Mouse (Mus musculus) limb, embryonic 12.5 days (tissue): ENCODE data around the gene Sugct. TPM values are rescaled to one million over a fixed set of nuclear protein-coding genes. Genes with fewer than 3 reads are reported as not detected.
"Not testable (repeated sequence)": the region's sequence is repeated elsewhere in the genome, so short reads cannot be mapped to it uniquely, and the experiment has no call there.

Source experiments
- ATAC-seq: fragments of 200-750 bp; cut with Nextera tagmentation; 2 replicates; pipeline ENCODE4 v1.8.0; 2017; ENCODE audit warnings: low read depth, moderate TSS enrichment; ENCODE audit not compliant: insufficient number of reproducible peaks, insufficient read depth, low FRiP score, low TSS enrichment
- H3K27ac ChIP-seq: fragments of 300-500 bp; sonication (generic); 2 replicates; pipeline ENCODE4 v1.5.1; 2016; ENCODE audit warnings: mild to moderate bottlenecking, moderate library complexity
- H3K27me3 ChIP-seq: fragments of 300-500 bp; sonication (generic); 2 replicates; pipeline ENCODE4 v1.6.1; 2016; ENCODE audit warnings: mild to moderate bottlenecking, moderate library complexity
- H3K36me3 ChIP-seq: fragments of 300-500 bp; sonication (generic); 2 replicates; pipeline ENCODE4 v1.6.1; 2016; ENCODE audit warnings: mild to moderate bottlenecking, moderate library complexity
- H3K4me1 ChIP-seq: fragments of 300-500 bp; sonication (generic); replicated peaks from 2 replicates; pipeline ENCODE4 v1.6.1; 2016
- H3K4me2 ChIP-seq: fragments of 300-500 bp; sonication (generic); 2 replicates; pipeline ENCODE4 v1.6.1; 2016; ENCODE audit warnings: mild to moderate bottlenecking, moderate library complexity
- H3K4me3 ChIP-seq: fragments of 300-500 bp; sonication (generic); replicated peaks from 2 replicates; pipeline ENCODE4 v1.5.1; 2016; ENCODE audit warnings: mild to moderate bottlenecking
- H3K9ac ChIP-seq: fragments of 300-500 bp; sonication (generic); replicated peaks from 2 replicates; pipeline ENCODE4 v1.6.1; 2016; ENCODE audit warnings: mild to moderate bottlenecking, moderate library complexity
- H3K9me3 ChIP-seq: fragments of 300-500 bp; sonication (generic); 2 replicates; pipeline ENCODE4 v1.6.1; 2016; ENCODE audit warnings: mild to moderate bottlenecking, moderate library complexity
- WGBS: fragments of 180-500 bp; shearing (Covaris S2); methylation state at CpG from one replicate; pipeline ENCODE4 v1.1.7; 2016; 5-methylcytosine and 5-hydroxymethylcytosine counted together
- polyA plus RNA-seq: library from polyadenylated mRNA; unstranded; fragments of >200 nt; fragmentation: Nextera tagmentation; extraction: Ambion mirVana; gene quantifications from 2 replicates; pipeline ENCODE4 v1.2.1, GENCODE M21; 2016

The Sugct gene
- polyA plus RNA-seq, 1 experiment from 2014 or later = 5.5 TPM

DNA sequence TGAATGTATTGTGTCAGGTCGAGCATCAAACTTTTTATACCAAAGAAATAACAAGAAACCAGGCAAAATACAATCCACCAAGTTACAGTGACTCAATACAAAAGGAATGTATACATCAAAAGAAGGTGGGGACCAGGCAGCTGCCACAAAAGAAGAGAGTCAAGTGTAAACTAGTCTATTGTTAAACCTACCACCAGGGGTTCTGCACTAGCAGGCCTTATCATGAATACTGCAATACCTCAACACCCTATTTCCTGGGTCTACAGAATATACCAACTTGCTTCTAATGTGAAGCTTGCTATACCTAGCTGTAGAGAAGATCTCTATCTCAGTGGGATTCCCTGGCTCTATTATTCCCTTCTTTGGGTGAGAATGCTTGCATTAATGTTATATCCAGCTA is 237.4 kb downstream of the Sugct start:
- not testable (repeated sequence) for H3K4me3 ChIP-seq, H3K9ac ChIP-seq, H3K9me3 ChIP-seq, H3K27me3 ChIP-seq, H3K27ac ChIP-seq, H3K36me3 ChIP-seq, H3K4me1 ChIP-seq, H3K4me2 ChIP-seq, ATAC-seq
- WGBS = 36% methylated on average over 1 of the region's 1 CpGs

DNA sequence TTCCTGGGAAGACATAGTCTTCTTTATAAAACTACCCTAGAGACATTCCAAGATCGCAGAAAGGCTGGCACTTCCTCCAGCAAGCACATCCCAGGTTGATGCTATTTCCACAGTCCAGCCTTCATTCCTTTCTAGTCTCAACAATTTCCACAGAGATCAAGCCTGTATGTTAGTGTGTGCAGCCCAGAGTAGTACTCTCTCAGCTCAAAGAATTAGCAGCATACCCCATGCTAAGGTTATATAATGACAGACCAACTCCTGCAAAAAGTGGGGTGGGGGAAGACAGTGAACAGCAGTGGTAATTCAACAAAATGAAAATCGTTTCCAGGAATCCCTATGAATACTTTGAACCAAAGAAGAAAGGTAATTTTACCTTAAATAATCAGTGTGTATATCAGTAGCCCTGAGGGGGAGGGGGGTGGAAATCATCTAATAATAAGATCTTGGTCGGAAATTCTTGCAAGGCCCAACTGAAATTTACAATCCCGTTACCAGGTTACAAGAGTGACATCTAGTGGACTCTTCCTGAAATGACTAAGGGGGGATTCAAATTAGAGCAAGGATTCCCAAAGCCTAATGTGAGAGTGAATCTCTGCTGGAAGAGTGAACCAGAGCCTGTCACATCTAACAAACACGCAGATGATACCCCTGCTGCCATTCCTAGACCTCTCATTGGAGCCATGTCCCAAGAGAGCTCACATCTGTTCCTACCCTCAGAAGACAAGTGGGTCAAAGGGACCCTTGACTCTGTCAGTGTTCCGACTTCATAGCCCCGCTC is 263.0 kb downstream of the Sugct start:
- peak; percentile 64; the same call in 1 of the 2 replicates for ATAC-seq
- 45% methylated on average over 7 of the region's 7 CpGs for WGBS

DNA sequence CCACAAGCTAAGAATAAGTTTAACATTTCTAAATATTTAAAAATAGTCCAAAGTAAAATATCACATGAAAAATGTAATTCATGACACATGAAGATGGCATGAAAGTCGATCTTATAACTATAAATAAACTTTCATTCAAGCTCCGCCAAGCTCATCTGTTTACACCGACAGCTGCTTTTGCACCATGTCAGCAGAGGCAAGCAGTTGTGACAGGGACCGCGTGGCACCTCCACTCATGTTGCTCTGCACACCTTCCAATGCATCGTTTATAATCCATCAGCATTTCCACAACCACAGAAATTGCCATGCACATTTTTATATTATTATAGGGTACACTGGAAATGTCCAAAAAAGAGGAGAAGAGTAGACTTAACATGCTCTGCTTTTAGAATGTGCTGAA is 273.5 kb downstream of the Sugct start:
- WGBS = 90% methylated on average over 6 of the region's 6 CpGs
- Histone ChIP-seq H3K4me2 (no peak overlapping the region), H3K9me3 (no peaks in the 10 kb centered on the region), H3K4me3 (no peak overlapping the region), H3K27me3 (no peaks in the 10 kb centered on the region), H3K4me1 (no peaks in the 10 kb centered on the region), H3K9ac (no peak overlapping the region), H3K27ac (no peak overlapping the region), H3K36me3 (no peaks in the 10 kb centered on the region)
- ATAC-seq = no peak

More for the DNA sequence above, 263.0 kb downstream of the Sugct start:
- Histone ChIP-seq H3K4me2 (no peak overlapping the region), H3K4me3 (no peak overlapping the region), H3K36me3 (no peaks in the 10 kb centered on the region), H3K27me3 (no peaks in the 10 kb centered on the region), H3K9me3 (no peaks in the 10 kb centered on the region), H3K27ac (no peak overlapping the region), H3K4me1 (peaks cover 7% of the 10 kb centered on the region), H3K9ac (no peak overlapping the region)

DNA sequence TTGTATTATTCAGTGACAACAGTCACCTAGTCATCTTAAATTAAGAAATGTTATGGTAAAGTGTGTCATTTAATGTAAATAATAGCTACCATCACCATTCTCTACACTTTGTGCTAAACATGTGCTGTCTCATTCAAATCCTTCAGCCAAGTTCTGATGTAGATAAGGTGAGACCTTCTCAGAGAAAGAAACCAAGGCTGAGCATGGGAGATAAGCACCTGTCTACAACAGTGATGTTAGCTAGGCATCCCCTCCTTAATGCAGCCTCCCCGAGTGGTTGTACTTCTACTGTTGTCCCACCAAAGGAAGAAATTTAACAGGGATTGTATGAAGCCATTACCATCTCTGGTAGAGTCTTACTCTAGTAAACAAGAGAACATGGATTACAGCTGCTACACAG is 274.8 kb downstream of the Sugct start:
- Histone ChIP-seq H3K36me3 (no peaks in the 10 kb centered on the region), H3K9ac (no peak overlapping the region), H3K9me3 (0 out of 2 replicates have a peak, but pooled peaks cover 3% of the 10 kb centered on the region), H3K4me2 (no peak overlapping the region), H3K4me3 (no peak overlapping the region), H3K4me1 (no peaks in the 10 kb centered on the region), H3K27me3 (no peaks in the 10 kb centered on the region), H3K27ac (no peak overlapping the region)
- no peak for ATAC-seq
- 89% methylated on average over 1 of the region's 1 CpGs for WGBS

DNA sequence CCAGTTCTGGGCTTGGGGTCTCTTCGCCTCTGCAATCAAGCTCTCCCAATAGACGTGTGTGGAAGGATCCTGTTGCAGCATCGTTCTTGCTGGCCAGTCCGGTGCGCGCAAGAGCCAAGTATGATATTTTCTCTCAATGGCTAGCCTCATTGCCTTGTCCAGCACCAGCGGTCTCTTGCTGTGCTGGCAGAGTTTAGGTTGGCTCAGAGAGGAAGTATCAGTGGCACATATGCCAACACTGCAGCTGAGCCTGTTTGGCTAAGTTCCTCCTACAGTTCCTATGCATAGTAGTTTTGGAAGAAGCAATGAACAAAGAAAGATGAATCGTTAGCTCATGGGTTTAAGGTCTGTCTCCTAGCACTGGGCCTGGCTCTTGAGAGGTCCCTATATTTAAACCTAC is 352.5 kb downstream of the Sugct start:
- Histone ChIP-seq H3K9ac (no peak overlapping the region), H3K4me2 (no peak overlapping the region), H3K4me3 (no peak overlapping the region), H3K27ac (no peak overlapping the region), H3K9me3 (no peaks in the 10 kb centered on the region), H3K27me3 (no peaks in the 10 kb centered on the region), H3K4me1 (no peaks in the 10 kb centered on the region), H3K36me3 (no peaks in the 10 kb centered on the region)
- no peak for ATAC-seq
- 94% methylated on average over 8 of the region's 8 CpGs for WGBS

DNA sequence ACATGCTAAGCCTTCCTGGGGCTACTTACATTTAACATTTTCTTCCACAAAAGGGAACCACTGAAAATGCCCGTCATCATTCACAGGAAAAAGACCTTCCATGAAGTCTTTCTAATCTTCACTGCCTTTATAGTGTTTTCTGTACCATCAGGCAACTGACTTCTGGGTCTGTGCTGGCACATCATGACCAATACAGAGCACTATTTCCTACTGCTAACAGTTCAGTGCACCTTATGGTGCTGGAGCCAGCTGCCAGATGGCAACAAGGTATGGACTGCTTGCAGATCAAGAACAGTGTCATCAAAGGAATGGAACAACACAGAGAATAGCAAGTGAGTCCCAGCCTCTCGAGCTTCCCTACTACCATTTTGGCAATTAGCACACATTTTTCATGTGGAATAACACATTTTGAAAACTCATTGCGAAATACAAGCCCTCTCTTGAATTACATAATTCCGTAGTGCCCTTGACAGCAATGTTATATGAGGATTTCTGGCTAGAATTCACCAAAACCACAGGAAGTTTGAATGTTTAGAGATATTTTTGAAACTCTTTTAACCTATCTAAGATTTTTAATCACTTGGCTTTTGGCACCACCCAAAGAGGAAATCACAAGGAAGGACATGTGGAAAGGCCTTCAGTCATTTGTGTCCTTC is 359.3 kb downstream of the Sugct start:
- H3K27ac ChIP-seq = no peak overlapping the region
- WGBS = 80% methylated on average over 4 of the region's 4 CpGs
- H3K4me1 ChIP-seq = no peaks in the 10 kb centered on the region
- no peaks in the 10 kb centered on the region for H3K27me3 ChIP-seq
- no peak overlapping the region for H3K4me2 ChIP-seq
- no peak for ATAC-seq
- no peak overlapping the region for H3K4me3 ChIP-seq
- no peaks in the 10 kb centered on the region for H3K9me3 ChIP-seq
- H3K36me3 ChIP-seq = no peaks in the 10 kb centered on the region
- H3K9ac ChIP-seq = no peak overlapping the region

DNA sequence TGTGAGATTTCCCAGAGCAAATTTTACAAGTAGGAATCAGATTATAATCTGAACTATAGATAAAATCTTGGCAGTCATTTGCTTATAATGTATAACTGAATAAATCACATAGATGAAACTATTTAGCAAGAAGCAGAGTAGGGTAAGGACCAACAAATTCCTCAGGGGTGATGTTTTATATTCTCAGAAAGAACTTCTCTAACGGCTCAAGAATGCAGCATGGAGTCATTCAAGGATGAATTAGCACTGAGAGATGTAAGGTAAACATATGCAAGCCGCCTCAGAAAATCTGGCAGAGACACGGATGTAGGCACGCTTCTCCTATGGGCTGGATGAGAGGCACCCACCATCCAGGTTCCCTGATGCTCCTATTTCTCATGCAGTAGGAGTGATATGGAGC is 368.5 kb downstream of the Sugct start:
- 83% methylated on average over 4 of the region's 4 CpGs for WGBS
- H3K4me2 ChIP-seq = no peak overlapping the region
- no peak for ATAC-seq
- no peaks in the 10 kb centered on the region for H3K9me3 ChIP-seq
- no peak overlapping the region for H3K9ac ChIP-seq
- no peaks in the 10 kb centered on the region for H3K4me1 ChIP-seq
- H3K27ac ChIP-seq = no peak overlapping the region
- H3K27me3 ChIP-seq = no peaks in the 10 kb centered on the region
- no peak overlapping the region for H3K4me3 ChIP-seq
- H3K36me3 ChIP-seq = no peaks in the 10 kb centered on the region

DNA sequence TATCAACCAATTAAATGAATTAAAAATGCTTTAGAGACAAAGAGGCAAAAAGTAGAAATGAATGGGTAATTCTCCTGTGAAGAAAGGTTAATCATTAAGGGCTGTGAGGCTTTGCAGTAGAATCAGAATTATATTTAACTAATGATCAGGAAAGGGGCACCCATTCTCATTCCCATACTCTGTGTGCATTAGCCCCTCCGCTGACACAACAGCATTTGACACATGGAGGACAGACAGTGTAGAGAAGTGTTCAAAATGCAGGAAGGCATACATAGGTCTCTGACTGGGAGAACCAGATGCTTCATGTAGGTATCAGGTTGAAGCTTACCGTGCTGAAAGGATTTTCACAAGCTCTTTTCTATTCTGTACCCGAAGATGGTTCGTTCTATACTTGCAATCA is 393.8 kb downstream of the Sugct start:
- WGBS = 88% methylated on average over 4 of the region's 4 CpGs
- ATAC-seq = no peak

DNA sequence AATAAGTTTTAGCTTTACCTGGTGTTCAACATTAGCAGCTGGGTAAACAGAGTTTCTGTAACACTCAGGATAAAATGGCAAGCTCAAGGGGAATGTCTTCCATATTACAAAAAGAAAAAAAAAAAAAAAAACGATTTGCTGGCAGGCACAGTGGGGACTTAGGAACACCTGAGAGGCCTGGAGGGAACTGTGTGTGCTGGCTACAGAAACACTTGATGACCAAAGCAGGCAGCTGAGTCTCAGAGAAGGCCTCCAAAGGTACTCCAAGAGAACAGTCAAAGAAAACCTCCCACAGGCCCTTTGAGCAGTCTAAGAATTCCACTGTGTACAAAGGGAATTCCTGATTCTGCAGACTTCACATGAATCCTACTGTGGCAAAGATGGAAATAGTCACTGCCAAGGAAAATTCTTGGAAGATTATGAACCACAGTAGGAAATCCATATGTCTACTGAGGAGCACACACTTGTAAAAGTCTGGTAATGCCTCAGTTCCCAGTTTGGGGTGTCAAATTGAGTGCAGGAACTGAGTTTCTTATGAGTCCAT is 397.8 kb downstream of the Sugct start:
- Histone ChIP-seq H3K4me1 (peaks cover 15% of the 10 kb centered on the region), H3K9me3 (no peaks in the 10 kb centered on the region), H3K9ac (no peak overlapping the region), H3K4me2 (no peak overlapping the region), H3K27ac (peak overlapping the region; percentile 41; the same call in 1 of the 2 replicates), H3K36me3 (no peaks in the 10 kb centered on the region), H3K27me3 (no peaks in the 10 kb centered on the region), H3K4me3 (no peak overlapping the region)
- WGBS = 71% methylated on average over 1 of the region's 1 CpGs
- no peak for ATAC-seq

More for the DNA sequence above, 393.8 kb downstream of the Sugct start:
- no peak overlapping the region for H3K4me3 ChIP-seq
- H3K9me3 ChIP-seq = no peaks in the 10 kb centered on the region
- no peak overlapping the region for H3K4me2 ChIP-seq
- no peak overlapping the region for H3K9ac ChIP-seq
- H3K4me1 ChIP-seq = peaks cover 15% of the 10 kb centered on the region
- H3K27ac ChIP-seq = no peak overlapping the region
- H3K36me3 ChIP-seq = no peaks in the 10 kb centered on the region
- H3K27me3 ChIP-seq = no peaks in the 10 kb centered on the region

DNA sequence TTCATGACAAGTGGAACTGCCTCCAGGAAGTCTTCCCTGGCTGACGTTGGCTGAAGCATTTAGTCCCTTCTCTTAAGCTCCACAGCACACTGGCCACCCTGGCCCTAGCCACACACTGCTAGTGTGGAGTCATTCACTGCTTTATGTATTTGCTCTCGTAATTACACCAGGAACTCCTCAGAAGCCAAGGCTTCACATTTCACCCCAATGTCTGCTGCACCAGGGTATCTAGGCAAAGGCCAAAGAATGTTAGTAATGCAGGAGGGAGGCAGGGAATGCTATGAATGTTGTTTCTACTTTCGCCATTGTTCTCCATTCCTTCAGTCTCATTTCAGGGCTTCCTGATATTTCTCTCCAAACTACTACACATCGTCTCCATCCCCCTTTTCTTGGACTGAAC is 398.4 kb downstream of the Sugct start:
- Histone ChIP-seq H3K27me3 (no peaks in the 10 kb centered on the region), H3K4me1 (peaks cover 15% of the 10 kb centered on the region), H3K36me3 (no peaks in the 10 kb centered on the region), H3K9ac (no peak overlapping the region), H3K4me3 (no peak overlapping the region), H3K4me2 (no peak overlapping the region), H3K9me3 (no peaks in the 10 kb centered on the region), H3K27ac (peak overlapping the region; percentile 3; the same call in 1 of the 2 replicates)
- WGBS = 43% methylated on average over 4 of the region's 4 CpGs
- ATAC-seq = peak; percentile 20; the same call in 1 of the 2 replicates

DNA sequence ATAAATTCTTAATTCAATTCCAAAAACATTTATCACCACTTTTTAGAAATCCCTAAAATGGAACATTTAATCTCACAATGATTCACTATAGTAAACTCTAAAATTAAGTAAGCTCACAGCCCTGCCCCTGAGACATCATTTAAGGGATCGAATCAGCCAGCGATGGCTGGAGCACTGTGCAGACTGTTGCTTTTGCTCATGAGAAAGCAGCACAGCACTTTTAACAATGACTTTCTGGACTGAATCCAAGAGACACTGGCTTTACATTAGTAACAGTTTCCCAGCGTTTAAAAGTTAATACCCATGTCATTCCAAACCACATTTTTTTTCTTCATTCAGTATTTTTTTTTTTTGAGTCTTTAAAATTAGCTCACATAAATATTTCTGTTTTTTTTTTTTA is 398.9 kb downstream of the Sugct start:
- ATAC-seq = 0 out of 2 replicates have a peak, but pooled peaks have one; percentile 51
- H3K27ac ChIP-seq = no peak overlapping the region
- no peak overlapping the region for H3K4me3 ChIP-seq

More for the DNA sequence above, 398.9 kb downstream of the Sugct start:
- 55% methylated on average over 3 of the region's 3 CpGs for WGBS
- Histone ChIP-seq H3K27me3 (no peaks in the 10 kb centered on the region), H3K4me1 (peaks cover 15% of the 10 kb centered on the region), H3K4me2 (no peak overlapping the region), H3K36me3 (no peaks in the 10 kb centered on the region), H3K9ac (no peak overlapping the region), H3K9me3 (no peaks in the 10 kb centered on the region)
